Mouse (Mus musculus) kidney, adult 2 months (tissue): ENCODE measurements around the gene Nrarp.

ENCODE experiments used
- CTCF ChIP-seq: fragments of 200-500 bp; conservative IDR thresholded peaks from 2 replicates; pipeline ENCODE4 v1.5.1; 2011; ENCODE audit warnings: low read depth, mild to moderate bottlenecking, control low read depth, low read length, moderate library complexity, mixed read lengths; ENCODE audit not compliant: insufficient read depth, insufficient read length
- POLR2A ChIP-seq: fragments of 200-500 bp; IDR thresholded peaks from one replicate; pipeline ENCODE4 v1.6.1; 2011; ENCODE audit warnings: low read depth, low read length, control low read depth

DNA sequence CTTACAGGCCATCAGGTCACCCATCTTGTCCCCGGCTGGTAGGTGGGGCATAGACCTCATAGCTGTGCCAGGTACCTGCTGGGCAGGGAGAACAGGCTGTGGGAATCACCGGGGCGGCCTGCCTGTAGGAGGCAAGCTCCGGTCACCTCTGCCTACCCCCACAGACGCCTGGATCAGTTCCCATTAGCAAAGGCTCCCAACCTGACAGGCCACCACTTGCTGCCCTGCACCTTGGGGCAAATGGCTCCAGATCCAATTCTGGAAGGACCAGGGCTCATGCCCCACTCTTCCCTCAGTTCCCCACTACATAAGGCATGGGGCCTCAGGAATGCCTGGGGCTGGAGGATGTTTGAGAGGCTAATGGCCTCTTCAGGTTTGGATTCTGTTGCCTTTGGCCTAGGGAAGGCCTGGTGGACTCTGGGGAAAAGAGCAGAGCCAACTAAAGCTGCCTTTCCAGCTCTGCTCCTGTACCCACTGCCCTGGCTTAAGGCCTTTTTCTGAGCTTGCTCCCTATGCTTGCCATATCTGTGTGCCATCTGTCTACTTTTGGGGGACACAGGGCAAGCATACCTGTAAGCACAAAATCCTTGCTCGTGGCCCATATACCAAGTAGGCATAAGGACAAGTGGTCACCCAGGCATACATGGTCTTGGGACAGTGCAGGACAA lies 9.3 kb upstream of the Nrarp start:
- TF ChIP-seq POLR2A: no peak
- no peak for TF ChIP-seq CTCF
